Mouse (Mus musculus) G1E (cell line): ENCODE measurements around the gene Pou6f1. TPM values are rescaled to one million over a fixed set of nuclear protein-coding genes. Genes with fewer than 3 reads are reported as not detected.
"Not testable (repeated sequence)": the region's sequence is repeated elsewhere in the genome, so short reads cannot be mapped to it uniquely, and the experiment has no call there.

Experiments used
- ATAC-seq: 2 replicates; pipeline ENCODE4 v1.8.0; 2016; ENCODE audit warnings: mild to moderate bottlenecking; ENCODE audit not compliant: insufficient number of reproducible peaks, poor library complexity, low FRiP score, severe bottlenecking; ENCODE audit errors: extremely low read depth
- DNase-seq: peaks from one replicate; pipeline ENCODE4 v3.0.0; 2012; ENCODE audit warnings: low spot score
- H3K27me3 ChIP-seq: 2 replicates; pipeline ENCODE4 v1.6.1; 2012; ENCODE audit warnings: mild to moderate bottlenecking, low read length, inconsistent platforms; ENCODE audit not compliant: insufficient read depth
- H3K36me3 ChIP-seq: replicated peaks from 2 replicates; pipeline ENCODE3; 2012; ENCODE audit warnings: mild to moderate bottlenecking, inconsistent platforms
- H3K4me1 ChIP-seq: 2 replicates; pipeline ENCODE4 v1.6.1; 2012; ENCODE audit warnings: low read depth, low read length, inconsistent platforms, mixed read lengths; ENCODE audit not compliant: insufficient read depth
- H3K4me3 ChIP-seq: 2 replicates; pipeline ENCODE4 v1.5.1; 2012; ENCODE audit warnings: low read depth, mild to moderate bottlenecking, inconsistent platforms, low read length, moderate library complexity, mixed read lengths
- H3K9me3 ChIP-seq: replicated peaks from 2 replicates; pipeline ENCODE4 v1.6.1; 2012; ENCODE audit warnings: inconsistent platforms
- CTCF ChIP-seq: IDR thresholded peaks from 2 replicates; pipeline ENCODE4 v1.5.1; 2012; ENCODE audit warnings: low read depth, low read length, inconsistent platforms, mixed read lengths
- GATA1 ChIP-seq: IDR thresholded peaks from 2 replicates; pipeline ENCODE4 v1.6.1; 2012; ENCODE audit warnings: borderline replicate concordance, low read length, inconsistent platforms, mixed read lengths
- GATA2 ChIP-seq: IDR thresholded peaks from 2 replicates; pipeline ENCODE4 v1.6.1; 2012; ENCODE audit warnings: low read depth, low read length, inconsistent platforms, borderline replicate concordance
- POLR2AphosphoS5 ChIP-seq: IDR thresholded peaks from 2 replicates; pipeline ENCODE4 v1.6.1; 2012; ENCODE audit warnings: low read depth, low read length, inconsistent platforms; ENCODE audit not compliant: insufficient replicate concordance
- TAL1 ChIP-seq: conservative IDR thresholded peaks from 2 replicates; pipeline ENCODE4 v1.6.1; 2012; ENCODE audit warnings: low read depth, low read length, inconsistent platforms, mixed read lengths
- polyA plus RNA-seq: library from polyadenylated mRNA; stranded (reverse); fragments of >175 nt; gene quantifications from 2 replicates; pipeline ENCODE4 v1.2.3, GENCODE M21; 2012
- total RNA-seq, 2 experiments: library from RNA; stranded (forward) in 1 of 2; stranded (reverse) in 1 of 2; fragments of 200-1000 nt in 1 of 2; fragments of >200 nt in 1 of 2; fragmentation: Nextera tagmentation in 1 of 2; gene quantifications; 2 replicates each; pipeline ENCODE4 v1.2.3; 2014 to 2017

Gene Pou6f1
- total and polyA plus RNA-seq, 3 experiments, result 0.11 to 0.53 (median 0.33) TPM

DNA sequence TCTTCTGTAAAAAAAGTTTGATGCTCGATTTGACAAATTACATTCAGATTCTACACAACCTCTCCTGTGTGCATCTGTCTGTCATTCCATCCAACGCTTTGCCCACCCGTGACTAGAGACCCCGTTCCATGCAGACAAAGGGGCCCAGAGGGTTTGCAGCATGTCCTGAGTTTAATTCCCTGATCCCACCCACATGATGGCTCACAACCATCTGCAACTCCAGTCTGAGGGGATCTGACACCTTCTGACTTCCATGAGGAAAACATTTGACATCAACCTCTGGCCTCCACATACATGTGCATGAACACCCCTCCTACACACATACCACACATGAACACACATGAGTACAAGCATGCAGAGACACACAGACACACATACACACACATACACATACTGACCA lies 58.4 kb downstream of the Pou6f1 start:
- no peak for TF ChIP-seq GATA1
- TF ChIP-seq TAL1, result no peak
- TF ChIP-seq GATA2, result no peak
- no peak for TF ChIP-seq CTCF
- TF ChIP-seq POLR2AphosphoS5, result no peak
- H3K9me3 ChIP-seq, result peaks cover 8% of the 10 kb centered on the region
- no peaks in the 10 kb centered on the region for H3K27me3 ChIP-seq
- peaks cover 11% of the 10 kb centered on the region for H3K36me3 ChIP-seq
- DNase-seq (no peak), ATAC-seq (no peak)
- H3K4me3 ChIP-seq, result no peak overlapping the region
- no peaks in the 10 kb centered on the region for H3K4me1 ChIP-seq

DNA sequence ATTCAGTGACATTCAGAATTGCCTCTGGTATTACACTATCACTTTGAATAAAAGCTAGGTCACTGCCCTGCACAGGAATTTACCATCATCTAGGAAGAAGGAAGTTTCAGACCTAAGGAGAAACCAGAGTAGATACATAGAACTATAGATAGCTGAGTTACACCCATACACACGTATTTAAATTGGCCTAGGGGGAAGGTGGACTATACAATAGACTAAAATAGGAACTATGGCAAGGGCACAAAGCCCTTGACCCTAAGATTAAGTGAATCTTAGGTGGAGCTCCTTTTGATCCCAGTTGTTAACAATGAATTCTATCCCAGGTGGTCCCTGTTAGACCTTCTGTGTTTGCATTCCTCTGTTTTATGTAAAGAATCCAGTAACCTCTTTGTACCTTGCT lies 58.8 kb downstream of the Pou6f1 start:
- DNase-seq, H3K4me1 ChIP-seq, H3K9me3 ChIP-seq, H3K4me3 ChIP-seq, ATAC-seq, H3K27me3 ChIP-seq: not testable (repeated sequence)
- peaks cover 13% of the 10 kb centered on the region for H3K36me3 ChIP-seq

DNA sequence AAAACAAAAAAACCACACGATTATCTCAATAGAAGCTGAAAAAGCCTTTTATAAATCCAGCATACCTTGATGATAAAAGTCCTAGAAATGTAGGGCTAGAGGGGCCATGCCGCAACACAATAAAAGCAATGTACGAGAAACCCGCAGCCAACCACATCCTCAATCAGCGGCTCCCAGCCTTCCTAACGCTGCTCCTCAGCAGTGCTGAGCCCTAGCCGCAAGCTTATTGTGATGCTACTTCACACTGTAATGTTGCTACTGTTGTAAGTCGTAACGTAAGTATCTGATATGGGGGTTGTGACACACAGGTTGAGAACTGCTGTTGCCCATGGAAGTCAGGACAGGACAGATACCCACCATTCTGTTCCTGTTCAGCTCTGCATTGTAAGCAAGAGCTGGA lies 60.4 kb downstream of the Pou6f1 start:
- DNase-seq, result no peak
- Histone ChIP-seq H3K27me3 (no peaks in the 10 kb centered on the region), H3K4me1 (no peaks in the 10 kb centered on the region), H3K4me3 (no peak overlapping the region), H3K36me3 (peaks cover 19% of the 10 kb centered on the region), H3K9me3 (peaks cover 8% of the 10 kb centered on the region)
- no peak for ATAC-seq
- TF ChIP-seq POLR2AphosphoS5 (no peak), CTCF (no peak), TAL1 (no peak), GATA1 (no peak), GATA2 (no peak)

DNA sequence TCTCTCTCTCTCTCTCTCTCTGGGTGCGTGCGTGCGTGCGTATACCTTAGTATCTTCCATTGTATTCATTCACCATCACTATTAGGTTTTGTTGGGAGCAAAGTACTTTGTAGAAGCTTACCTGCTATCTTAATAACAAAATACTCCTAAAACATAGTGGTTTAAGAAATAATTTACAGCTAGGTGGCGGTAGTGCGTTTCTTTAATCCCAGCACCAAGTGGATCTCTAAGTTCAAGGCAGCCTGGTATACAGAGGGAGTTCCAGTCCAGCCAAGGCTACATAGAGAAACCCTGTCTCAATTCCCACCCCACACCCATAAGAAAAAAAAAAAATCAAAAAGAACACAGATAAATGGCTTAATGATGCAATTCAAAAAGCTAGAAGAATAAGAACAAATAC lies 61.9 kb downstream of the Pou6f1 start:
- ATAC-seq (no peak; the same call in 1 of the 2 replicates), DNase-seq (no peak)
- H3K4me1 ChIP-seq, result no peaks in the 10 kb centered on the region
- H3K36me3 ChIP-seq, result peaks cover 26% of the 10 kb centered on the region
- no peaks in the 10 kb centered on the region for H3K27me3 ChIP-seq
- H3K9me3 ChIP-seq, result peaks cover 4% of the 10 kb centered on the region
- no peak overlapping the region for H3K4me3 ChIP-seq
- no peak for TF ChIP-seq POLR2AphosphoS5
- no peak for TF ChIP-seq GATA2
- TF ChIP-seq TAL1, result no peak
- TF ChIP-seq CTCF, result no peak
- no peak for TF ChIP-seq GATA1

DNA sequence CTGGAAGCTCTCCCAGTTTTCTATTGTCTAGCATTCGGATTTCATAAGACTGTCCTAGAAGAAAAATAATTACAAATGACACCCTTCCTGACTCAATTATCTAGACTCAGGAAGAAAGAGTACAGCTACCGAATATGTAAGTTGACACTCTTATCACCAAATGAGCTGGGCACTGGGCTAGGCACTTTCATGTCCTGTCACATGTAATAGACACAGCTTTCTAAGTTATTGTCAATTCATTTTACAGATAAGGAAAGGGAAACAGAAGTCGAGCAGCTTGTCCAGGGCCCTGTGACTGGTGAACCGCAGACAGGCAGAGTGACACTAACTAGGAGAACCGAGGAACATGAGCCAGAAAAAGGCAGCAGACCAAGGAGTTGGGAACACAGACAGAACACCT lies 71.9 kb downstream of the Pou6f1 start:
- Histone ChIP-seq H3K9me3 (no peaks in the 10 kb centered on the region), H3K27me3 (no peaks in the 10 kb centered on the region), H3K4me3 (no peak overlapping the region), H3K36me3 (peaks cover 23% of the 10 kb centered on the region), H3K4me1 (no peaks in the 10 kb centered on the region)
- DNase-seq (no peak), ATAC-seq (no peak)
- no peak for TF ChIP-seq GATA1
- TF ChIP-seq CTCF, result no peak
- no peak for TF ChIP-seq TAL1
- no peak for TF ChIP-seq POLR2AphosphoS5
- TF ChIP-seq GATA2, result no peak

DNA sequence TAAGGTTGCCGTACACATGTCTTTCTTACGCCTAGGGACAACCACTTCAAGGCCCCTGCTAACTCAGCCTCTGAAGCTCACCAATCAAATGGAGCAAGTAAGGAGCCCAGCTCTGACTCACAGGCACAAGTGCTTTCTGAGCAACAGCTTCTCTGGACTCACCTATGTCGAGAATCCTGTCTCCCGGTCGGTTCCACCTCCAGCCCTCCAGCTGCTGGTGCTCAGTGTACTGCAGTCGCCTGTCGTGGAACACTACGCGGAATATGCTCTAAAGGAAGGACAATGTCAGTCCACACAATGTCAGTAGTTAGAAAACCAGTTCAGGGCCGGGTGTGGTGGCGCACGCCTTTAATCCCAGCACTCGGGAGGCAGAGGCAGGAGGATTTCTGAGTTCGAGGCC lies 74.4 kb downstream of the Pou6f1 start:
- ATAC-seq, result no peak
- H3K36me3 ChIP-seq, result peaks cover 26% of the 10 kb centered on the region
- DNase-seq, result no peak
- no peaks in the 10 kb centered on the region for H3K9me3 ChIP-seq
- H3K27me3 ChIP-seq, result no peaks in the 10 kb centered on the region
- TF ChIP-seq TAL1, result no peak
- no peak for TF ChIP-seq GATA2
- TF ChIP-seq POLR2AphosphoS5, result no peak
- TF ChIP-seq CTCF, result no peak
- no peaks in the 10 kb centered on the region for H3K4me1 ChIP-seq
- no peak overlapping the region for H3K4me3 ChIP-seq

Other genes starting within 250 kb of the Pou6f1 start
- not detected in 2 replicates for gene Methig1, start 246.8 kb downstream of the Pou6f1 start, total RNA-seq (2014; fragmentation: Nextera tagmentation)
- not detected in 2 replicates for gene Methig1, start 246.8 kb downstream of the Pou6f1 start, total RNA-seq (2017)
- 0.11 and 0.22 TPM in 2 replicates for gene Methig1, start 246.8 kb downstream of the Pou6f1 start, polyA plus RNA-seq
- 2.2 TPM in 1 of 2 replicates, not detected in the other for gene Mettl7a2, start 246.8 kb downstream of the Pou6f1 start, total RNA-seq (2014; fragmentation: Nextera tagmentation)
- 2.1 and 3.1 TPM in 2 replicates for gene Mettl7a2, start 246.8 kb downstream of the Pou6f1 start, total RNA-seq (2017)
- 2.4 TPM in 2 replicates for gene Mettl7a2, start 246.8 kb downstream of the Pou6f1 start, polyA plus RNA-seq
- gene Higd1c, start 235.4 kb downstream of the Pou6f1 start, total RNA-seq (2014; fragmentation: Nextera tagmentation), result not detected in 2 replicates
- not detected in 2 replicates for gene Higd1c, start 235.4 kb downstream of the Pou6f1 start, total RNA-seq (2017)
- gene Higd1c, start 235.4 kb downstream of the Pou6f1 start, polyA plus RNA-seq, result not detected in 2 replicates
- gene Gm5475, start 177.8 kb downstream of the Pou6f1 start, total RNA-seq (2014; fragmentation: Nextera tagmentation), result not detected in 2 replicates
- 0.05 and 0.17 TPM in 2 replicates for gene Gm5475, start 177.8 kb downstream of the Pou6f1 start, total RNA-seq (2017)
- gene Gm5475, start 177.8 kb downstream of the Pou6f1 start, polyA plus RNA-seq, result not detected in 2 replicates
- 66.1 and 95.4 TPM in 2 replicates for gene Slc11a2, start 174.9 kb downstream of the Pou6f1 start, total RNA-seq (2014; fragmentation: Nextera tagmentation)
- 34.6 and 35.7 TPM in 2 replicates for gene Slc11a2, start 174.9 kb downstream of the Pou6f1 start, total RNA-seq (2017)
- 4.5 and 5.4 TPM in 2 replicates for gene Slc11a2, start 174.9 kb downstream of the Pou6f1 start, polyA plus RNA-seq
- 55.0 and 55.7 TPM in 2 replicates for gene Letmd1, start 131.0 kb downstream of the Pou6f1 start, total RNA-seq (2014; fragmentation: Nextera tagmentation)
- 28.4 and 32.8 TPM in 2 replicates for gene Letmd1, start 131.0 kb downstream of the Pou6f1 start, total RNA-seq (2017)
- 54.5 and 60.8 TPM in 2 replicates for gene Letmd1, start 131.0 kb downstream of the Pou6f1 start, polyA plus RNA-seq
- 2.2 and 3.1 TPM in 2 replicates for gene Csrnp2, start 104.5 kb downstream of the Pou6f1 start, total RNA-seq (2014; fragmentation: Nextera tagmentation)
- gene Csrnp2, start 104.5 kb downstream of the Pou6f1 start, total RNA-seq (2017), result 3.7 and 3.8 TPM in 2 replicates
- gene Csrnp2, start 104.5 kb downstream of the Pou6f1 start, polyA plus RNA-seq, result 1.3 and 1.4 TPM in 2 replicates
- gene Tfcp2, start 48.0 kb downstream of the Pou6f1 start, total RNA-seq (2014; fragmentation: Nextera tagmentation), result 16.0 and 18.8 TPM in 2 replicates
- gene Tfcp2, start 48.0 kb downstream of the Pou6f1 start, total RNA-seq (2017), result 8.7 and 10.9 TPM in 2 replicates
- gene Tfcp2, start 48.0 kb downstream of the Pou6f1 start, polyA plus RNA-seq, result 2.9 and 3.9 TPM in 2 replicates
- 234 and 277 TPM in 2 replicates for gene Dazap2, start 15.4 kb upstream of the Pou6f1 start, total RNA-seq (2014; fragmentation: Nextera tagmentation)
- gene Dazap2, start 15.4 kb upstream of the Pou6f1 start, total RNA-seq (2017), result 177 TPM in 2 replicates
- gene Dazap2, start 15.4 kb upstream of the Pou6f1 start, polyA plus RNA-seq, result 52.4 and 56.6 TPM in 2 replicates
- gene Smagp, start 37.0 kb upstream of the Pou6f1 start, total RNA-seq (2014; fragmentation: Nextera tagmentation), result not detected in 2 replicates
- 2.6 and 2.7 TPM in 2 replicates for gene Smagp, start 37.0 kb upstream of the Pou6f1 start, total RNA-seq (2017)
- gene Smagp, start 37.0 kb upstream of the Pou6f1 start, polyA plus RNA-seq, result 2.7 and 3.3 TPM in 2 replicates
- 5.3 and 6.8 TPM in 2 replicates for gene Bin2, start 69.6 kb upstream of the Pou6f1 start, total RNA-seq (2014; fragmentation: Nextera tagmentation)
- 13.3 and 15.5 TPM in 2 replicates for gene Bin2, start 69.6 kb upstream of the Pou6f1 start, total RNA-seq (2017)
- gene Bin2, start 69.6 kb upstream of the Pou6f1 start, polyA plus RNA-seq, result 13.7 and 14.3 TPM in 2 replicates
- gene Cela1, start 87.9 kb upstream of the Pou6f1 start, total RNA-seq (2014; fragmentation: Nextera tagmentation), result not detected in 2 replicates
- gene Cela1, start 87.9 kb upstream of the Pou6f1 start, total RNA-seq (2017), result 2.9 and 6.4 TPM in 2 replicates
- 0.32 and 0.54 TPM in 2 replicates for gene Cela1, start 87.9 kb upstream of the Pou6f1 start, polyA plus RNA-seq
- not detected in 2 replicates for gene Galnt6, start 129.4 kb upstream of the Pou6f1 start, total RNA-seq (2014; fragmentation: Nextera tagmentation)
- gene Galnt6, start 129.4 kb upstream of the Pou6f1 start, total RNA-seq (2017), result 0.05 TPM in 1 of 2 replicates, not detected in the other
- 0.02 TPM in 1 of 2 replicates, not detected in the other for gene Galnt6, start 129.4 kb upstream of the Pou6f1 start, polyA plus RNA-seq
- not detected in 2 replicates for gene Slc4a8, start 161.8 kb upstream of the Pou6f1 start, total RNA-seq (2014; fragmentation: Nextera tagmentation)
- 0.12 and 0.27 TPM in 2 replicates for gene Slc4a8, start 161.8 kb upstream of the Pou6f1 start, total RNA-seq (2017)
- not detected in 2 replicates for gene Slc4a8, start 161.8 kb upstream of the Pou6f1 start, polyA plus RNA-seq